Mouse (Mus musculus): ENCODE measurements around the gene Lrrc4.

Lrrc4 gene

GRCm38 (mm10) chr6:28853654-28854053, 22.1 kb upstream of the Lrrc4 start:
- DNase-seq: no peak

DNA sequence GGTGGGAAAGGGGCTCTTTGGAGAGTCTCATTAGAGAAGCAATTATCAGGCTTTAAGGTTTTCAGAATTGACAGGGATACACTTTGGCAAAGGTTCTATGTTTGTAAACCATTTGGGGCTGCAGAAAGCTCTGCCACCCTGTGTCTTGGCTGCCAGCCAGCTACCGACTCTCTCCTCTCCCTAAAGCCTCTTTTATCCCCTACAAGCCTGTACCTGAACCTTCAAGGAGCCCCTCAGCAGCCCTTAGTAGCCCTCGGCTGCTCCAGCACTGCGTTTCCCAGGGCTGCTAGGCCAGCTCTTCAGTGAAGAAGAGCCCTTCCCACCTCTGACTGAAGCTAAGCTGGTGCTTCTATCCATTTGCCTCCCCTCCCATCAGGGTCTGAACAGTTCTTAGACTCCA, 21.6 kb upstream of the Lrrc4 start:
- DNase-seq: peak; percentile 57 to 73

DNA sequence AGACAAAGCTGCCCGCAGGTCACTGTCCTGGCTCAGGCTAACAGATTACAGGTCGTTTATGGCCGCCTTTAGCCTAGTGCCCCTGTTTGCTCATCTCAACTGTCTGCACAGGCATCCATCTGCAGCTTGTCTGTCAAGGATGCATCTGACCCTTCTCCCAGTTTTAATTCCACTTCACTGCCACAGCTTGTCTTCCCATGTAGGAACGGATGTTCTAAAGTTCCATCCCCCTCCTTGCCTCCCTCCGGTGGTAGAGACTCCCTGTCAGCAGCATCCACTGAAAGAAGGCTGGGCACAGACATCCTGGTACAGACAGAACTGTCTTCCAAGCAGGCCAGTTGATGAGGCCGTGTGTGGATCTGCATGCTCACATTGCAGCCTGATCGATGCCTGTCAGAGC, 20.8 kb upstream of the Lrrc4 start:
- no peak for DNase-seq

DNA sequence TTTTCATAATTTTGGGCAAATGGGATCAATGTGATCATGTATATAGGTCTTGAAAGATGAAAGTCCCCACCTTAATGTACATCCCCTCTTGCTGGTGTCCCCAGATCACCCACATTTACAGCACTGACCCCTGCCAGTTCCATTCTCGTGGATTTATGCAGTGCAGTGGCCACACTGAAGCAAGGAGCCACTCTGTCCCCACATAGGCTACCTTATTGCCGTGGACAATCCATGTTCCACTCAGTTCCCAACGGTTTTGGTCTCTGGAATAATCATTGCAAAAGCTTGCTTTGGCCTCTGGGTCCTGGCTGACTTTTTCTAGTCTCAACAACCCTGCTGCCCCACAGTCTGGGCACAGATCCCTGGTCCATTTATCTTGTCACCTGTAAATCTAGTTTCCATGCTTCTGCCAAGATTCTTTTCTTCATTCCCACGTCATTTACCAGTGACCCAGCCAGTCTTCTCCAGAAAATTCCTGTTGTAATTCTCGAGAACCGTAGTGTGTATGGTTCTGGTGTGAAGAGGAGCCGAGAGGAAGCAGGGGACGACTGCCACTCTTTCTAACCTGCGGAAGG, 18.9 kb upstream of the Lrrc4 start:
- no peak for DNase-seq

- DNase-seq: no peak
Measured at GRCm38 (mm10) chr6:28849317-28849716, 17.8 kb upstream of the Lrrc4 start.

DNA sequence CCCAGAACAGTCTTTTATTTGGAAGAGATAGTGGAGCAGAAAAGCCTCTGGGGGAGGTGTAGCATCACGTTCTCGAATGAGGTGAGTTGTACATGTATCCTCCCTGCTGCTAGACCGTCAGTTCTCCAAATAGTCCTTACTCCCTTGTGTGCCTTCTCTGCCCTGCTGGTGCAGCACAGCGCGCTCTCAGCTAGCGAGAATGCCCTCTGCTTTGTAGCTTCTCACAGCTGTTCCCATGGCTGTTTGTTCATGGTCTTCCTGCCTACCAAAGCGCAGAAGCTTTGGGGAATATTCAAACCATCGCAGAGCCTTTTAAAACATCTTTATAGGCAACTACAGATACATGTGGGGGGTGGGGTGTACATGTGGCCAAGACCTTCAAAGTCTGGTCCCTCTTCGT, 17.3 kb upstream of the Lrrc4 start:
- no peak for DNase-seq

- no peak for DNase-seq
Measured at GRCm38 (mm10) chr6:28848285-28848794, 16.8 kb upstream of the Lrrc4 start.

DNA sequence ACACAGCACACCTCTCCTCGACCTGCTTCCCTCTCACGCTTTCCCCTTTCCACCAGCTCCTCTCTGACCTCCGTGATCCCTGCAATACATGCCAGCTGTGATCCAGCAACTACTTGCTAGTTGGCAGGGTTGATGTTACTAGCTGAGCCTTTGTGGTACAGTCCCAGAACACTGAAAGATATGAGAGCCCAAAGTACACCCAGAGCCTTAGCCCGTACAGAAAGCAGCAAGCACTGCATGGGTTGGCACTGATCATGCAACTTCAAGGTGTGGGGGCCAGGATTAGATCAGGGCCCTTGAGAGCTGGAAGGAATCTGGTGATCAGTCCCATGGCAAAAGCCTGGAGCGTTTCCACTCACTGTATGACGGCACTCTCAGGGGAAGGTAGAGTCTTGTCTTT, 16.1 kb upstream of the Lrrc4 start:
- DNase-seq: no peak

GRCm38 (mm10) chr6:28845610-28846009, 14.1 kb upstream of the Lrrc4 start:
- DNase-seq: no peak

- DNase-seq: peak in 1 of 2 experiments; percentile 52
Measured at GRCm38 (mm10) chr6:28842375-28843276, 11.1 kb upstream of the Lrrc4 start.

DNA sequence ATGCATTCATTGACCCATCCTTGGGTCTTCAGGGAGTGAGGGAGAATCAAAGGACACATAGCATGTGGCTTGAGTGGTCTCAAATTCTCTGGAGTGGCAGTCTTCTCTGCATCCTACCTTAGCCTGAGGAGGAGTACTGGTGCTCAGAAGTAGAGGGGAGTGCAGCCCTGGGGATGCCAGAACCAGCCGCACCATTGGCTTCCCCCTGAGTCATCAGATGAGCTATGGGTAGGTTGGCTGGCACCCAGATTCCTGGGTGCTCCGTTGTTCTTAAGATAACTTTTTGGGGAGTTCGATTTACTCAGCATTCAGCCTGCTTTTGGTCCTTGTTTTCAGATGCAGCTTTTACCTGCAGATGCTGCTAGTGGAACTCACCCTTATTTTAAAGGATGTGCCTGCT, 10.0 kb upstream of the Lrrc4 start:
- DNase-seq: no peak

GRCm38 (mm10) chr6:28836600-28836999, 5.1 kb upstream of the Lrrc4 start:
- DNase-seq: peak in 1 of 2 experiments; percentile 53

DNA sequence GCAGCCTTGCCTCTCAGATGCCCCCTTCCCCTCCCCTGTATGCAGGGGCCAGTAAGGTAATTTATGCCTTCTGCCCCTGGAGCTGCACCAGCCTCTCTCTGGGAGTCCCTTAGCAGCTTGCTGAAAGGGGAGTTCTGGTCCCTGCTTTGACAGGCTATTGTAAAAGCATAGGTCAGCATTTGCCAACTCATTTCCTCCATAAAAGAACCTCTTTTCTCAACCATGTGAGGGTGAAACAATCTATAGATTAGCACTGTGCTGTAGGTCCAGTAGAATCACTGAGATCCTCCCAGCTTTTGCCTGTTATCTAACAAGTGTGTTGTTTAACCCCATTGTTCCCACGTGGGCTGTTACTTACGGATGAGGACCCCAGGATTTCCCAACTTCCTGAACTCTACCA, 2.5 kb upstream of the Lrrc4 start:
- DNase-seq: peak in 1 of 2 experiments; percentile 38

GRCm38 (mm10) chr6:28833380-28833822, 1.9 kb upstream of the Lrrc4 start:
- peak in 1 of 2 experiments; percentile 84 for DNase-seq

GRCm38 (mm10) chr6:28832751-28833291, 1.3 kb upstream of the Lrrc4 start:
- DNase-seq: peak; percentile 83 to 84

- peak; percentile 77 to 79 for DNase-seq
Measured at GRCm38 (mm10) chr6:28831854-28832750, 555 bp upstream of the Lrrc4 start.

DNA sequence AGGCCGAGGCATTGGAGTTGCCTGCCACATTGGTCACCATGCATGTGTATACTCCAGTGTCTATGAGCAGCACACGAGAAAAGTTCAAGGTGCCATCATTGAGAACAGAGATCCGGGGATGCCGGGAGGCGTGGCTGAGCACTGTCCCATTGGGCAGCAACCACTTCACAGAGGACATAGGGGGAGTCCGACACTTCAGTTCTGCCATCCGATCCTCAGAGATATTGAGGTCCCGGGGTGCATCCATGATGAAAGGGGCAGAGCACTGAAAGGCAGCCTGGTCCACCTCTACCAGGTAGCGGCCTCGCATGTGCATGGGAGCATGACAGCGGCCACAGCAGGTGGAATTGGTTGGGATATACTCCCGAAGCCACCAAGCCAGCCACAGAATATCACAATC, 1.2 kb downstream of the Lrrc4 start:
- DNase-seq: peak; percentile 54 to 59

GRCm38 (mm10) chr6:28828593-28828992, 3.0 kb downstream of the Lrrc4 start:
- peak; percentile 70 to 78 for DNase-seq

DNA sequence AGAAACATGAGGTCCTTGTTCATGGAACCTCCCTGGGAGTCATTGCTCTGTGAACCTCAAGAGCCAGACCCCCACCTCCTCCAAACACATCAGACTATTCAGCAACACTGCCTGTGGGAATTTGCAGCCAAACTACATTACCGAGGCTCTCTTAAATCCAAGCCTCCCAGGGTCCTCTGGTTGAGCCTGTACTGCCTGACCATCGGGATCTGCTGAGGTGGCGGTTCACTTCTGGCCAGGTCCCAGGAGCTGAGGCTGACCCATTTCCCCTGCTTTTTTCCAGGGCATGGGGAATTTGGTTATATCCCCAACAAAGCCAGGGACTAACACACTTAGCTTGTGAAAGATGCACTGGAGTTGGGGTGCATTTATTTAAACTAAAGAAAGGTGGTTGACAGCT, 4.0 kb downstream of the Lrrc4 start:
- peak; percentile 57 to 69 for DNase-seq

GRCm38 (mm10) chr6:28826689-28827389, 4.7 kb downstream of the Lrrc4 start:
- DNase-seq: peak; percentile 27 to 42

- DNase-seq: no peak
Measured at GRCm38 (mm10) chr6:28825894-28826293, 5.7 kb downstream of the Lrrc4 start.

GRCm38 (mm10) chr6:28823802-28824201, 7.7 kb downstream of the Lrrc4 start:
- no peak for DNase-seq

Data from cerebellum, postnatal 25 days (tissue).